8 mouse cellular contexts compared by ENCODE assay signal in genomic region chr4:141147112-141148008, GRCm38 (mm10). TPM values are rescaled to one million over a fixed set of nuclear protein-coding genes. Genes with fewer than 3 reads are reported as not detected.
A peak's percentile ranks its signal among the peaks of the same experiment; 100 is the strongest.
DNase-seq lines count a peak whose midpoint lies in the region; ATAC-seq lines count a peak whose summit lies in the region.

TSS of gene Fbxo42 (plus strand) at chr4:141147913.

- H3K9me3 ChIP-seq in intestine, embryonic 14.5 days (ENCODE audit: control insufficient read depth, low read length): no peaks in the 10 kb centered on the region

- H3K9ac ChIP-seq in intestine, embryonic 14.5 days (ENCODE audit: low read length): peak within 1 kb of the TSS; percentile 78

- peak; percentile 85 for ATAC-seq in intestine, embryonic 14.5 days (replicated peaks; ENCODE audit: low FRiP score, low TSS enrichment, low read depth)

- peak within 1 kb of the TSS; percentile 97 for H3K27ac ChIP-seq in intestine, embryonic 14.5 days (ENCODE audit: low read depth)

- peak within 1 kb of the TSS; percentile 82 for H3K4me2 ChIP-seq in intestine, embryonic 14.5 days (ENCODE audit: low read length)

- intact Hi-C loops in left cerebral cortex, postnatal 14 days (cut with DNase I): loop anchor here (2.0 to 5.0 kb wide), 3 partner anchors 25 to 215 kb away; no protein-coding TSS in a partner anchor

- peak; percentile 96 to 98 for DNase-seq in adrenal gland, adult (ENCODE audit: inconsistent age in 2 of 2, low spot score in 1 of 2)
- DNase-seq in embryo, embryonic 10.5 days (ENCODE audit: low spot score): peak; percentile 96
- peak; percentile 91 for DNase-seq in gastrocnemius, postnatal 25 days
- peak; percentile 97 for DNase-seq in intestine, embryonic 14.5 days (ENCODE audit: low spot score)
- peak; percentile 93 to 96 for DNase-seq in left cerebral cortex, postnatal 14 days (ENCODE audit: low spot score in 2 of 2)
- DNase-seq in mesoderm, embryonic 11.5 days (ENCODE audit: low read depth, low spot score): peak; percentile 96
- peak; percentile 87 to 88 for DNase-seq in right cerebral cortex, postnatal 36 days (ENCODE audit: low spot score in 2 of 2)
- DNase-seq in yolk sac, embryonic 10.5 days (ENCODE audit: low spot score): peak; percentile 92

- H3K4me3 ChIP-seq in intestine, embryonic 14.5 days (ENCODE audit: low read depth, low read length): peak within 1 kb of the TSS; percentile 68

- H3K27me3 ChIP-seq in intestine, embryonic 14.5 days (replicated peaks; ENCODE audit: control insufficient read depth, insufficient read depth, low read length): no peaks in the 10 kb centered on the region

- peaks cover 7% of the 10 kb centered on the region for H3K4me1 ChIP-seq in intestine, embryonic 14.5 days (replicated peaks; ENCODE audit: control insufficient read depth, insufficient read depth, low read length)

- 7% methylated on average over 52 of the region's 58 CpGs for WGBS in intestine, embryonic 14.5 days

- no peaks in the 10 kb centered on the region for H3K36me3 ChIP-seq in intestine, embryonic 14.5 days (ENCODE audit: control insufficient read depth, insufficient read depth, low read length)

RNA-seq across cellular contexts. Expression of gene Fbxo42, which starts in this region (rescaled TPM):
- total RNA-seq in gastrocnemius, postnatal 25 days (2021): 1 to 10 TPM; 7.3 to 9.6 TPM
- polyA plus RNA-seq in intestine, embryonic 14.5 days (2014; fragmentation: Nextera tagmentation; extraction: Ambion mirVana): 25.9 and 26.0 TPM in 2 replicates
- 10 to 100 TPM; 31.6 to 38.8 TPM for total RNA-seq in left cerebral cortex, postnatal 14 days (2021)

Comparison
In these comparisons a context has a peak if more than half of its experiments do, and no peak if none do; other contexts are left out.
1. Peak in every context shown above with its lines: DNase-seq, ATAC-seq, H3K4me3 ChIP-seq and H3K27ac ChIP-seq.